Mouse (Mus musculus) heart, adult 2 months (tissue): ENCODE measurements around the gene Slc30a1.

Experiments used
- CTCF ChIP-seq: fragments of 200-600 bp; IDR thresholded peaks from 2 replicates; pipeline ENCODE4 v1.8.1; 2022; ENCODE audit warnings: antibody characterized with exemption, mild to moderate bottlenecking, moderate library complexity
- EP300 ChIP-seq: fragments of 200-500 bp; IDR thresholded peaks from 2 replicates; pipeline ENCODE4 v1.6.1; 2011; ENCODE audit warnings: low read depth, low read length, control low read depth; ENCODE audit not compliant: insufficient read depth
- POLR2A ChIP-seq: fragments of 200-500 bp; IDR thresholded peaks from 2 replicates; pipeline ENCODE4 v1.6.1; 2011; ENCODE audit warnings: mild to moderate bottlenecking, low read depth, low read length, control low read depth; ENCODE audit not compliant: insufficient read depth

- no peak for TF ChIP-seq POLR2A
- no peak for TF ChIP-seq CTCF
- no peak for TF ChIP-seq EP300
Measured at GRCm38 (mm10) chr1:191894386-191894785, 12.2 kb upstream of the Slc30a1 start.
